Mouse (Mus musculus) CH12.LX (cell line): ENCODE measurements around the gene Phrf1. TPM values are rescaled to one million over a fixed set of nuclear protein-coding genes. Genes with fewer than 3 reads are reported as not detected.
A peak's percentile ranks its signal among the peaks of the same experiment; 100 is the strongest.

Experiments
- DNase-seq: peaks from one replicate; pipeline ENCODE4 v3.0.0-alpha.2; 2013; ENCODE audit errors: extremely low read depth
- H3K27ac ChIP-seq: 2 replicates; pipeline ENCODE4 v1.5.1; 2012; ENCODE audit warnings: low read depth, mild to moderate bottlenecking, control low read depth, moderate library complexity; ENCODE audit not compliant: insufficient read depth
- H3K27me3 ChIP-seq: replicated peaks from 2 replicates; pipeline ENCODE3; 2012; ENCODE audit warnings: inconsistent platforms
- H3K36me3 ChIP-seq, 2 experiments: replicated peaks in 1 of 2; 2 replicates each; pipeline versions ENCODE3 to v1.6.1; 2012; ENCODE audit warnings: inconsistent platforms in 1 of 2, low read length in 1 of 2, mild to moderate bottlenecking in 1 of 2, mixed read lengths in 1 of 2, moderate library complexity in 1 of 2; ENCODE audit not compliant: control insufficient read depth in 1 of 2, insufficient read depth in 1 of 2
- H3K4me1 ChIP-seq, 2 experiments: 2 replicates each; pipeline ENCODE4 v1.6.1; 2012; ENCODE audit warnings: inconsistent platforms in 1 of 2, moderate library complexity in 1 of 2; ENCODE audit not compliant: insufficient read depth in 2 of 2, control insufficient read depth in 1 of 2
- H3K4me2 ChIP-seq: 2 replicates; pipeline ENCODE4 v1.6.1; 2012; ENCODE audit warnings: low read depth, mild to moderate bottlenecking, control low read depth; ENCODE audit not compliant: poor library complexity, insufficient read depth, severe bottlenecking
- H3K4me3 ChIP-seq, 3 experiments: fragments of 150-350 bp in 1 of 3; sonication (generic) in 1 of 3; replicated peaks in 1 of 3; 2 replicates each; pipeline versions ENCODE3 to v1.5.1; 2011 to 2012; ENCODE audit warnings: low read depth in 2 of 3, low read length in 2 of 3, mild to moderate bottlenecking in 2 of 3, moderate library complexity in 2 of 3, control low read depth in 1 of 3, improper control_type of control experiment in 1 of 3, inconsistent platforms in 1 of 3, mixed read lengths in 1 of 3; ENCODE audit not compliant: poor library complexity in 1 of 3
- H3K79me2 ChIP-seq: replicated peaks from 2 replicates; pipeline ENCODE4 v1.6.1; 2012; ENCODE audit warnings: mild to moderate bottlenecking, moderate library complexity; ENCODE audit not compliant: control insufficient read depth, poor library complexity, insufficient read depth, severe bottlenecking; ENCODE audit errors: extremely low read depth
- H3K9ac ChIP-seq: 2 replicates; pipeline ENCODE4 v1.6.1; 2012; ENCODE audit warnings: low read depth, mild to moderate bottlenecking, control low read depth, moderate library complexity; ENCODE audit not compliant: insufficient read depth
- H3K9me3 ChIP-seq: replicated peaks from 2 replicates; pipeline ENCODE3; 2012; ENCODE audit warnings: low read length, inconsistent platforms, mixed read lengths
- BHLHE40 ChIP-seq: IDR thresholded peaks from 2 replicates; pipeline ENCODE4 v1.6.1; 2011; ENCODE audit warnings: mild to moderate bottlenecking, low read depth, low read length, improper control_type of control experiment
- CHD2 ChIP-seq: IDR thresholded peaks from 2 replicates; pipeline ENCODE4 v1.6.1; 2011; ENCODE audit warnings: low read length, improper control_type of control experiment
- CTCF ChIP-seq, 2 experiments: IDR thresholded peaks in 1 of 2; conservative IDR thresholded peaks in 1 of 2; 2 replicates each; pipeline ENCODE4 v1.5.1; 2011 to 2012; ENCODE audit warnings: low read depth in 2 of 2, low read length in 2 of 2, improper control_type of control experiment in 1 of 2, inconsistent platforms in 1 of 2, mild to moderate bottlenecking in 1 of 2, moderate library complexity in 1 of 2
- ELF1 ChIP-seq: IDR thresholded peaks from 2 replicates; pipeline ENCODE4 v1.6.1; 2014; ENCODE audit warnings: low read depth, mild to moderate bottlenecking, inconsistent platforms, low read length, improper control_type of control experiment
- EP300 ChIP-seq: IDR thresholded peaks from 2 replicates; pipeline ENCODE4 v1.6.1; 2011; ENCODE audit warnings: low read length, improper control_type of control experiment
- HCFC1 ChIP-seq: IDR thresholded peaks from 2 replicates; pipeline ENCODE4 v1.6.1; 2012; ENCODE audit warnings: low read depth, mild to moderate bottlenecking, inconsistent platforms, low read length, improper control_type of control experiment
- JUN ChIP-seq: IDR thresholded peaks from 2 replicates; pipeline ENCODE4 v1.6.1; 2011; ENCODE audit warnings: low read depth, mild to moderate bottlenecking, low read length, improper control_type of control experiment, moderate library complexity; ENCODE audit not compliant: insufficient read depth
- MAZ ChIP-seq: IDR thresholded peaks from 2 replicates; pipeline ENCODE4 v1.6.1; 2012; ENCODE audit warnings: low read depth, mild to moderate bottlenecking, inconsistent platforms, low read length, improper control_type of control experiment, moderate library complexity
- MXI1 ChIP-seq: IDR thresholded peaks from 2 replicates; pipeline ENCODE4 v1.6.1; 2011; ENCODE audit warnings: mild to moderate bottlenecking, low read depth, low read length, improper control_type of control experiment
- NELFE ChIP-seq: IDR thresholded peaks from 2 replicates; pipeline ENCODE4 v1.6.1; 2011; ENCODE audit warnings: low read depth, low read length, improper control_type of control experiment
- NRF1 ChIP-seq: IDR thresholded peaks from 2 replicates; pipeline ENCODE4 v1.6.1; 2014; ENCODE audit warnings: low read depth, mild to moderate bottlenecking, inconsistent platforms, low read length, improper control_type of control experiment, moderate library complexity
- POLR2A ChIP-seq: IDR thresholded peaks from 2 replicates; pipeline ENCODE4 v1.6.1; 2011; ENCODE audit warnings: low read depth, mild to moderate bottlenecking, improper control_type of control experiment, low read length
- RCOR1 ChIP-seq: conservative IDR thresholded peaks from 2 replicates; pipeline ENCODE4 v1.6.1; 2012; ENCODE audit warnings: low read depth, mild to moderate bottlenecking, inconsistent platforms, low read length, improper control_type of control experiment
- SMC3 ChIP-seq: IDR thresholded peaks from 2 replicates; pipeline ENCODE4 v1.6.1; 2011; ENCODE audit warnings: low read depth, low read length, improper control_type of control experiment
- TBP ChIP-seq: conservative IDR thresholded peaks from 2 replicates; pipeline ENCODE4 v1.6.1; 2011; ENCODE audit warnings: low read depth, low read length, improper control_type of control experiment
- TCF12 ChIP-seq: IDR thresholded peaks from 2 replicates; pipeline ENCODE4 v1.6.1; 2014; ENCODE audit warnings: low read depth, mild to moderate bottlenecking, inconsistent platforms, low read length, improper control_type of control experiment
- UBTF ChIP-seq: IDR thresholded peaks from 2 replicates; pipeline ENCODE4 v1.6.1; 2012; ENCODE audit warnings: low read depth, mild to moderate bottlenecking, inconsistent platforms, low read length, improper control_type of control experiment, moderate library complexity
- USF2 ChIP-seq: conservative IDR thresholded peaks from 2 replicates; pipeline ENCODE4 v1.6.1; 2011; ENCODE audit warnings: low read depth, low read length, improper control_type of control experiment
- ZNF384 ChIP-seq: IDR thresholded peaks from 2 replicates; pipeline ENCODE4 v1.6.1; 2012; ENCODE audit warnings: low read depth, low read length, improper control_type of control experiment, inconsistent platforms
- dilution Hi-C: fragments of 300-500 bp; cut with MboI; formaldehyde crosslinking; loops from 2 replicates; pipeline ENCODE4 v1.14.3; 2020; ENCODE audit warnings: low sequenced_read_pairs; ENCODE audit not compliant: extremely low pct_unique_long_range_greater_than_20kb, extremely low pct_ligation_motif_present
- in situ Hi-C: fragments of 300-500 bp; cut with MboI; formaldehyde crosslinking; loops from 3 replicates; pipeline ENCODE4 v1.14.3; 2019; ENCODE audit warnings: low sequenced_read_pairs, low pct_ligation_motif_present, low pct_unique_long_range_greater_than_20kb, mixed read lengths
- polyA plus RNA-seq: library from polyadenylated mRNA; unstranded; fragments of >175 nt; gene quantifications from 2 replicates; pipeline ENCODE4 v1.2.1, GENCODE M21; 2012; ENCODE audit warnings: low read depth; ENCODE audit not compliant: insufficient read length
- total RNA-seq, 2 experiments: library from RNA; depleted of rRNA; stranded (reverse); fragments of 300-350 nt in 1 of 2; fragments of >200 nt in 1 of 2; gene quantifications; 2 replicates each; pipeline ENCODE4 v1.2.3; 2012 to 2014

Gene Phrf1
- total and polyA plus RNA-seq, 3 experiments, result 22.4 to 59.2 (median 52.5) TPM

DNA sequence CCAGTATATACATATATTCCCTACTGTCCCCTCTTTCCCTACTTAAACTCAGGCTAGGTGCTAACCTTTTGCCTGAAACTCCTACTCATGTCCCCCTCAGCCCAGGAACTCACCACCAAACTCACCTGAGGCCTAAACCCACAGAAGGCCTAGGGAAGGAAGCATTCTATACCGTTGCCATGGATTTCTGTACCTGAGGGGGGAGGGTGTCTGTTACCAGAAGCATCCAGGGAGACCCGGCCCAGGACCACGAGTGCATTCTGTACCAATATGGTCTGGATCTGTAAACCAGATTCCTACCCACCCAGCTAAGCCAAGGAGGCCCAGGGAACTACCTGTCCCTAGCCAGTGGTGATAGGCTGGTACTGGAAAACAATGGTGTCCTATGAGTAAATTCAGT lies 14.3 kb upstream of the Phrf1 start:
- TF ChIP-seq BHLHE40 (no peak), EP300 (no peak), JUN (no peak), CTCF (conservative IDR thresholded peaks at IDR 0.05 in 1 of 2, IDR thresholded peaks at IDR 0.05 in 1 of 2; ENCODE audit: low read depth in 2 of 2, low read length in 2 of 2) (no peak), ZNF384 (no peak)
- peaks cover 0 to 21% of the 10 kb centered on the region in 2 experiments for H3K36me3 ChIP-seq
- H3K9me3 ChIP-seq, result no peaks in the 10 kb centered on the region
- DNase-seq, result no peak
- H3K27ac ChIP-seq, result no peak overlapping the region
- peaks cover 10 to 21% of the 10 kb centered on the region in 2 experiments for H3K4me1 ChIP-seq
- H3K4me2 ChIP-seq, result no peak overlapping the region
- dilution Hi-C loops, result no loop called here
- no peak overlapping the region for H3K4me3 ChIP-seq
- peaks cover 34% of the 10 kb centered on the region for H3K27me3 ChIP-seq
- H3K79me2 ChIP-seq, result no peaks in the 10 kb centered on the region
- in situ Hi-C loops, result no loop called here
- no peak overlapping the region for H3K9ac ChIP-seq

DNA sequence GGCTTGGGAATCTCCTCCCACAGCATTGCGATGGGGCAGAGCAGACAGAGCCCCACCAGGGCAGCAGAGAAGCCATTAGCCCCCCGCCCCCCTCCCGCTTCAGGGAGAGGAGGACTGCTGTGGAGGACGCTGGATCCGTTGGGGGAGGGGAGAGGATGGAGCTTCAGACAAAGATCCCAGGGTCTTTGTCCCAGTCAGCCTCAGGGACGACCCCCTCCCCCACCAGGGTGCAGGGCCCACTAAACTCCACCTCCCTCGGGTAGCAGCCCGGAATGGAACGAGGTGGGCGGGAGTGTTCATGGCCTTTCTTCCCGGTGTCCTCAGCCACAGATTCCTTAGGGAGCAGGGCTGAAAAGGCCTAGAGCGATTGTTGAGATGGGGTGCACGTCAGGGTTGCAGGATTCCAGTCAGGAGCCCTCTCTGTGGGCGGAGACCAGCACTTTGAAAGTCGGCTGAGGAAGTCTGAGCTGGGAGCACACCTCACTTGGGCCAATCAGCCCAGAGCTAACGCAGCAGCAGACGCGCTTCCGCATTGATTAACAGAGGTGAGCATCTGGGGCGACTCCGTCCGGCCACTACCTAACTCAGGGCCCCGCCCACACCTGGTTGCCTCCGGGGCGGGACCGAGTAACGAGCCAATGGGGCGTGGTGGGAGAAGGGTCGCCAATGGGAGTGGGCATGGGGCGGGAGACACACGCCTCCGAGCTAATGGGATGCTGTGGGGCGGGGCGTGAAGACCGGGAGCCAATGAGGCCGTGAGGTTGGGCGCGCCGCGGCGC lies 13.3 kb upstream of the Phrf1 start, which contains the start of gene Rassf7:
Gene Rassf7, plus strand, starts transcription at position 760 of the 779 bp plus-strand sequence.
- H3K4me3 ChIP-seq, result peak within 1 kb of the TSS; percentile 65 to 84 (median 74)
- peak; percentile 98 for DNase-seq
- in situ Hi-C loops, result no loop called here
- H3K27me3 ChIP-seq, result peaks cover 32% of the 10 kb centered on the region
- no peaks in the 10 kb centered on the region for H3K9me3 ChIP-seq
- no peaks in the 10 kb centered on the region for H3K79me2 ChIP-seq
- peaks cover 10 to 30% of the 10 kb centered on the region in 2 experiments for H3K4me1 ChIP-seq
- peak; percentile 81 for TF ChIP-seq POLR2A
- TF ChIP-seq NRF1, result peak; percentile 31; the same call in 1 of the 2 replicates
- TF ChIP-seq CHD2, result peak; percentile 66; the same call in 1 of the 2 replicates
- peak; percentile 61; the same call in 1 of the 2 replicates for TF ChIP-seq TCF12
- no peak for TF ChIP-seq UBTF
- TF ChIP-seq SMC3, result no peak
- peak; percentile 67; the same call in 1 of the 2 replicates for TF ChIP-seq NELFE
- TF ChIP-seq RCOR1, result 0 out of 2 replicates have a peak, but pooled peaks have one; percentile 18
- TF ChIP-seq MXI1, result peak; percentile 61
- peak; percentile 9; the same call in 1 of the 2 replicates for TF ChIP-seq MAZ
- 0 out of 2 replicates have a peak, but pooled peaks have one; percentile 63 for TF ChIP-seq TBP
- TF ChIP-seq ELF1, result peak; percentile 94
- no peak for TF ChIP-seq USF2
- TF ChIP-seq HCFC1, result peak; percentile 26; the same call in 1 of the 2 replicates
- peaks cover 0 to 28% of the 10 kb centered on the region in 2 experiments for H3K36me3 ChIP-seq
- dilution Hi-C loops, result no loop called here
- H3K9ac ChIP-seq, result peak within 1 kb of the TSS; percentile 49
- H3K4me2 ChIP-seq, result peak within 1 kb of the TSS; percentile 64
- H3K27ac ChIP-seq, result no peak within 1 kb of the TSS; the same call in 1 of the 2 replicates
